Mouse (Mus musculus) forebrain, postnatal 0 days (tissue): ENCODE data around the gene Ndrg3. TPM values are rescaled to one million over a fixed set of nuclear protein-coding genes. Genes with fewer than 3 reads are reported as not detected.
"Not testable (repeated sequence)": the region's sequence is repeated elsewhere in the genome, so short reads cannot be mapped to it uniquely, and the experiment has no call there.

Source experiments
- ATAC-seq: fragments of 200-750 bp; cut with Nextera tagmentation; 2 replicates; pipeline ENCODE4 v1.8.0; 2017; ENCODE audit warnings: mild to moderate bottlenecking, moderate library complexity
- DNase-seq: peaks from one replicate; pipeline ENCODE4 v3.0.0-alpha.2; 2015
- H3K27ac ChIP-seq: fragments of 300-500 bp; sonication (generic); 2 replicates; pipeline ENCODE4 v1.5.1; 2014; ENCODE audit warnings: low read depth, mild to moderate bottlenecking, antibody characterized with exemption, low read length, moderate library complexity, mixed read lengths
- H3K27me3 ChIP-seq: fragments of 300-500 bp; sonication (generic); 2 replicates; pipeline ENCODE4 v1.6.1; 2014; ENCODE audit warnings: mild to moderate bottlenecking, low read length, mixed read lengths; ENCODE audit not compliant: insufficient read depth
- H3K36me3 ChIP-seq: fragments of 300-500 bp; sonication (generic); 2 replicates; pipeline ENCODE4 v1.6.1; 2014; ENCODE audit warnings: mild to moderate bottlenecking, moderate library complexity; ENCODE audit not compliant: insufficient read depth
- H3K4me1 ChIP-seq: fragments of 300-500 bp; sonication (generic); 2 replicates; pipeline ENCODE4 v1.6.1; 2014; ENCODE audit warnings: antibody characterized with exemption; ENCODE audit not compliant: insufficient read depth
- H3K4me2 ChIP-seq: fragments of 300-500 bp; sonication (generic); 2 replicates; pipeline ENCODE4 v1.6.1; 2014; ENCODE audit warnings: low read depth, mild to moderate bottlenecking, moderate library complexity
- H3K4me3 ChIP-seq: fragments of 300-500 bp; sonication (generic); 2 replicates; pipeline ENCODE4 v1.5.1; 2014; ENCODE audit warnings: low read depth, low read length, mixed read lengths
- H3K9ac ChIP-seq: fragments of 300-500 bp; sonication (generic); 2 replicates; pipeline ENCODE4 v1.6.1; 2014; ENCODE audit warnings: mild to moderate bottlenecking
- H3K9me3 ChIP-seq: fragments of 300-500 bp; sonication (generic); 2 replicates; pipeline ENCODE4 v1.6.1; 2016; ENCODE audit warnings: low read length
- CTCF ChIP-seq: sonication (generic); IDR thresholded peaks from 2 replicates; pipeline ENCODE4 v1.5.1; 2016; ENCODE audit warnings: antibody characterized with exemption, control low read depth, low read depth
- WGBS: fragments of 180-500 bp; shearing (Covaris S2); extraction: QIAGEN DNeasy Blood & Tissue Kit; methylation state at CpG from one replicate; pipeline ENCODE4 v1.1.7; 2014; 5-methylcytosine and 5-hydroxymethylcytosine counted together
- polyA plus RNA-seq: library from polyadenylated mRNA; unstranded; fragments of >200 nt; fragmentation: Nextera tagmentation; extraction: Ambion mirVana; gene quantifications from 2 replicates; pipeline ENCODE4 v1.2.1, GENCODE M21; 2015
- total RNA-seq: library from RNA; depleted of rRNA; stranded (reverse); fragments of >200 nt; gene quantifications from 2 replicates; pipeline ENCODE4 v1.2.3, GENCODE M21; 2014

Ndrg3 gene
- total and polyA plus RNA-seq, 2 experiments from 2014 or later, result 147 to 161 TPM

DNA sequence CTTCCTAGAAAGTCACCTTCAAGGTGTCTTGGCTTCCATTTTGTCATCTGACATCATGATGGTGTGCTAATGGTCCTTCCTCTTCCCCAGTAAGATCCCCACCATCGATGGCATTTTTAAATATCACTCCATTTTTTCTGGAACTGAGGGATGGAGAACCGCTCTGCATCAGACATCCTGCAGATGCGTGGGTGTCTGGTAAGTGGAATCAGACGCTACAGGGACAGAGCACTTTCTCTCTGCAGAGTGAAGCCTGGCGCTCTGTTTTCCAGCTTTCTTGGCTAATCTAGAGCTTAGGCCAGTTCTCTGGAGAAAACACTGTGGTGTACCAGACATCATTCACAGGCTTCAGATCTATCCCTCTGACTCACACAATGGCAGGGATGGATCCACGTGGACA lies 64.2 kb downstream of the Ndrg3 start:
- Histone ChIP-seq H3K27ac (no peak overlapping the region), H3K4me3 (no peak overlapping the region), H3K9me3 (no peaks in the 10 kb centered on the region), H3K4me1 (no peaks in the 10 kb centered on the region), H3K4me2 (no peak overlapping the region), H3K27me3 (no peaks in the 10 kb centered on the region), H3K36me3 (peaks cover 41% of the 10 kb centered on the region), H3K9ac (no peak overlapping the region)
- no peak for TF ChIP-seq CTCF
- DNase-seq (no peak), ATAC-seq (no peak)
- 91% methylated on average over 6 of the region's 6 CpGs for WGBS

DNA sequence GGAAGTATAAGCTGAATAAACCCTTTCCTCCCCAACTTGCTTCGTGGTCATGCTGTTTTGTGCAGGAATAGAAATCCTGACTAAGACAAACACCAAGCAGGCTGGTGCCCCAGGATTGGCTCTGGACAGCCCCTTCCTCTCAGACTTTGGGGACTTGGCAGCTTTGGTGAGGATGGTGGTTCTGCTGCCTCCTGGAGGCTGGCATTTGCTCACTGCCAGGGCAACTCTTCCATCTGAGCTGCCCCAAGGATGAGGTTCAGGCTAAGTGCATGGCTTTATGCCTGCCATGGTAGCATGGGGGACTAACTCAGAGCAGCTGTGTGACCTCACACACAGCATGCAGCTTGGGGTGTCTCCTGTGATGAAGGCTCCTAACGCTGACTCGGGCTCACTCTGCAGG lies 66.2 kb downstream of the Ndrg3 start:
- DNase-seq, H3K9ac ChIP-seq, H3K4me2 ChIP-seq, ATAC-seq, H3K9me3 ChIP-seq, H3K4me3 ChIP-seq, H3K27me3 ChIP-seq, H3K27ac ChIP-seq, H3K4me1 ChIP-seq: not testable (repeated sequence)
- 88% methylated on average over 3 of the region's 3 CpGs for WGBS
- H3K36me3 ChIP-seq, result peaks cover 29% of the 10 kb centered on the region

DNA sequence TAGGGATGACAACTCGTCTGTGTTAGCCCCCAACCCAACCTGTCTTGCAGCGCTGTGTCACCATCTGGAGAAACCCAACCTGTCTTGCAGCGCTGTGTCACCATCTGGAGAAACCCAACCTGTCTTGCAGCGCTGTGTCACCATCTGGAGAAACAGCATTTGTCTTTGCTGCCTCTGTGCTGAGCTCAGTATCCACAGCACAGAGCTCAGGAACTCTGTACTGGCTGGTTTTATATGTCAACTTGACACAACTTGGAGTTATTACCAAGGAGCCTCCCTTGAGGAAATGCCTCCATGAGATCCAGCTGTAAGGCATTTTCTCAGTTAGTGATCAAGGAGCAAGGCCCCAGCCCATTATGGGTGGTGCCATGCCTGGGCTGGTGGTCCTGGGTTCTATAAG lies 66.8 kb downstream of the Ndrg3 start:
- not testable (repeated sequence) for H3K27ac ChIP-seq, ATAC-seq, H3K9me3 ChIP-seq, H3K27me3 ChIP-seq, DNase-seq, H3K9ac ChIP-seq, H3K4me2 ChIP-seq, H3K4me3 ChIP-seq, H3K4me1 ChIP-seq
- WGBS, result 83% methylated on average over 4 of the region's 4 CpGs
- peaks cover 24% of the 10 kb centered on the region for H3K36me3 ChIP-seq

DNA sequence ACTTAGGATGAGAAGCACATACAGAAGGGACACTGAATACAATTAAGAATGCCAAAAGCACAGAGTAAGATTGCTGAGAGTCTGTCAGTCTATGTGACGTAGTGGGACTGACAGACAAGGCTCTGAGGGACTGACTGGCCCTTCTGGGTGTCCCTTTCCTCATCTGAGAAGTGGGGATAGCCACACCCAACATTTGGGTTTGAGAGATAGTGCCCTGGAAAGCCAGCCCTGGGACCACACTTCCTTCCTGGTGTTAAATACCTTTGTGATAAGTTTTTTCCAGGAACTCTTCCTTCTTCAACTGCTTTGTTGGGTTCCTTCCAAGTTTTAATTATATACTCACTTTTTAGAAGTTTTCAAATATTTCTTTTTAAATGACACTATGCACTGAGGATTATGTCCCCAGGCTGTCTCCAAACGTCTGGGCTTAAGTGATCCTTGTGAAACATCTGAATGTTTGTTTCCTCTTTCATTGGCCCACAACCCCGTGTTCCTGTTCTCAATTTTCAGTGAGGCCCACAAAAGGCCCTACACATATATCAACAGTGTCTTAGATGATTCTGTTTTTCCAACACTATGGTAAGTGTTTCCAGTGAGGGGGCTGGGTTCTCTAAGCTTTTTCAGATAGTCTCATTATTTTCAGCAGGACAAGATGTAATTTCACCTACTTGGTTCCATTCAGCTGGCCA lies 67.5 kb downstream of the Ndrg3 start:
- TF ChIP-seq CTCF, result no peak
- WGBS, result 56% methylated on average over 3 of the region's 3 CpGs
- no peak for ATAC-seq

DNA sequence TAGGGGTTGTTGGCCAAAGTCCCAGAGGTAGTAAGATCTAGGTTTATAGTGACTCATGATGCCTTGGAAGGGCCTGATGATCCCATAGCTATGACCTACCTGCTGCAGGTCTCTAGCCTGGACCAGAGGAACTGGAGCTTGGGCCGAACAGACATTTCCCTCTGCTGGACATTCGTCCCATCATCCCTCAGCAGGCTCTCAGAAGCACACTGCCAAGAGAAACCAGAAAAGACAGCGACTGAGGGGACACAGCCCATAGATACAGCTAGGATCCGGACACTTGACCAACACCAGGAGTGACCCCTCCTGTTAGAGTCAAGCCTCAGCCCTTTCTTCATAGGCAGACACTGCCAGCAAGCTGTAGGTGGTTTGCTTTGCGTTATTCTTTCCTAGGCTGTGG lies 68.8 kb downstream of the Ndrg3 start:
- 80% methylated on average over 5 of the region's 5 CpGs for WGBS
- no peak for DNase-seq
- ATAC-seq, result no peak
- H3K36me3 ChIP-seq, result 0 out of 2 replicates have a peak, but pooled peaks cover 12% of the 10 kb centered on the region
- no peak overlapping the region for H3K27ac ChIP-seq
- no peaks in the 10 kb centered on the region for H3K27me3 ChIP-seq
- H3K4me1 ChIP-seq, result no peaks in the 10 kb centered on the region
- no peak overlapping the region for H3K4me3 ChIP-seq
- no peak for TF ChIP-seq CTCF
- no peaks in the 10 kb centered on the region for H3K9me3 ChIP-seq
- H3K9ac ChIP-seq, result no peak overlapping the region
- H3K4me2 ChIP-seq, result no peak overlapping the region

More for the DNA sequence above, 67.5 kb downstream of the Ndrg3 start:
- H3K4me1 ChIP-seq, result no peaks in the 10 kb centered on the region
- DNase-seq, result no peak
- H3K27me3 ChIP-seq, result no peaks in the 10 kb centered on the region
- no peak overlapping the region for H3K27ac ChIP-seq
- no peak overlapping the region for H3K9ac ChIP-seq
- peaks cover 20% of the 10 kb centered on the region for H3K36me3 ChIP-seq
- no peak overlapping the region for H3K4me2 ChIP-seq
- no peaks in the 10 kb centered on the region for H3K9me3 ChIP-seq
- H3K4me3 ChIP-seq, result no peak overlapping the region

DNA sequence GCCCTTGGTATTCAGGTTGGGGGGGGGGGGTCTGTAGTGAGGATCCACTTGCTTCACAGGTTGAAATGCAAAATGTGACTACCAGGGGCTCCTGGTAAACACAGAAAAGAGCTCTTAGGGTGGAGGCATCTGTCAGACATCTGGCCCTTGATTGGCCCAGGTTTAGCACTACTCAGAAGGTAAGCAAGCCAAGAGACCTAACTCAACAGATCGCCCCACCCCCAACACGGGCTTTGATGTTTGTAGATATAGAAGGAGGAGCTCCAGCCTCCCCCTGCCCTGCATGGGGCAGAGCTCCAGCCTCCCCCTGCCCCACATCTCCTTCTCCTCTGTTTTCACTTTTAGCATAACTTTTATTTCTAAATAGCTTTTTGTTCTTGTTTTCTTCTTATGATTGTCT lies 72.1 kb downstream of the Ndrg3 start:
- no peaks in the 10 kb centered on the region for H3K9me3 ChIP-seq
- no peak overlapping the region for H3K4me2 ChIP-seq
- no peaks in the 10 kb centered on the region for H3K27me3 ChIP-seq
- no peaks in the 10 kb centered on the region for H3K4me1 ChIP-seq
- no peak for TF ChIP-seq CTCF
- no peak overlapping the region for H3K27ac ChIP-seq
- DNase-seq, result no peak
- H3K9ac ChIP-seq, result no peak overlapping the region
- no peaks in the 10 kb centered on the region for H3K36me3 ChIP-seq
- WGBS, result 71% methylated on average over 2 of the region's 2 CpGs
- no peak overlapping the region for H3K4me3 ChIP-seq
- no peak for ATAC-seq

DNA sequence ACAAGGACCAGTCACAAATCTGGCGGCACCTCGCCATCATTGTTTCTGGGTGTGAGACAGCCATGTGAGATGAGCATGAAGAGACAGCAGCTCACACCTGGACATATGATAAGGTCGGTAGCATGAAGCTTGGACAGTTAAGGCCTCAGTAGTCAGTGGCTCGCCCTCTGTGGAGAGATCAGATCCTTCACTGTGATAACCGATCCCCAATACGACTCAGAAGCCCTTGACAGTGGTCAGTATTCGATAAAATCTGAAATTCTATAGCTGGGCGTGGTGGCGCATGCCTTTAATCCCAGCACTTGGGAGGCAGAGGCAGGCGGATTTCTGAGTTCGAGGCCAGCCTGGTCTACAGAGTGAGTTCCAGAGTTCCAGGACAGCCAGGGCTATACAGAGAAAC lies 72.7 kb downstream of the Ndrg3 start:
- not testable (repeated sequence) for H3K4me2 ChIP-seq, H3K9ac ChIP-seq, DNase-seq, H3K36me3 ChIP-seq, H3K27ac ChIP-seq, H3K4me3 ChIP-seq, H3K9me3 ChIP-seq, ATAC-seq, H3K27me3 ChIP-seq, H3K4me1 ChIP-seq
- 92% methylated on average over 11 of the region's 11 CpGs for WGBS
